ENCODE assay signal across 22 mouse cellular contexts in the genomic region with DNA sequence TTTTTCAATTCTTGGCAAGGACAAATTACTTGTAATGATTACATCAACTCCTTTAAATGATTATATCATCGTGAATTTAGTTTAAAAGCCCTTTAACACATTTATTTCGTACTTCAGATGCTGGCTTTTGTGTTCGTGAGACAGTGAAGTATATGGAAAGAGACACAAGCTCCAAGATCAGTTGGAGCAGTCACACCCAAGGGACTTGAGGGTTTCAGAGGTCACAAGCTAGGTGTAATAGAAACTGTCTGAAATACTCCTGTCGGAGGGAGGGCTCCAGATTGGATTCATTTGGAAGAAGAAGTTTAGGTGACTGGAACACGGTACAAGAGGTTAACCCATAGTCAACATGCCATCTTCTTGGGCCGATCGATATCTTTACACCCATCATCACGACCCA.
DNase-seq lines count a peak whose midpoint lies in the region; ATAC-seq and TF ChIP-seq lines count a peak whose summit lies in the region.
"Had no signal": no experiment of that assay in that cellular context is flagged by ENCODE, and none has a peak within 500 bp of the region (broad histone marks: within the 10 kb centered on the region; RNA-seq: fewer than 3 reads in every experiment).

No protein-coding gene starts in this region.

- H3K4me2 ChIP-seq in hindbrain, embryonic 11.5 days (replicated peaks; ENCODE audit: low read depth, low read length) = no peak overlapping the region
- no peak overlapping the region for H3K4me2 ChIP-seq in hindbrain, embryonic 16.5 days (ENCODE audit: low read length)
- H3K4me2 ChIP-seq in midbrain, embryonic 13.5 days (replicated peaks) = 0 out of 2 replicates have a peak overlapping the region, but pooled peaks have one; percentile 11
- H3K4me2 ChIP-seq: forebrain, embryonic 15.5 days; liver, embryonic 12.5 days had no signal

- no peak overlapping the region for H3K4me3 ChIP-seq in hindbrain, embryonic 11.5 days (ENCODE audit: low read depth, low read length)
- H3K4me3 ChIP-seq in hindbrain, embryonic 16.5 days (ENCODE audit: low read length) = no peak overlapping the region
- H3K4me3 ChIP-seq in midbrain, embryonic 13.5 days (replicated peaks) = no peak overlapping the region
- no peak overlapping the region for H3K4me3 ChIP-seq in layer of hippocampus, adult 2 months
- H3K4me3 ChIP-seq: forebrain, embryonic 15.5 days; left cerebral cortex, adult 2 months; liver, embryonic 12.5 days had no signal

- H3K4me1 ChIP-seq in hindbrain, embryonic 11.5 days (replicated peaks; ENCODE audit: control insufficient read depth, insufficient read depth, low read length) = no peaks in the 10 kb centered on the region
- peaks cover 6% of the 10 kb centered on the region; the same call in 1 of the 2 replicates for H3K4me1 ChIP-seq in hindbrain, embryonic 16.5 days (ENCODE audit: control insufficient read depth, insufficient read depth, low read depth, low read length)
- peaks cover 54% of the 10 kb centered on the region for H3K4me1 ChIP-seq in midbrain, embryonic 13.5 days (replicated peaks)
- H3K4me1 ChIP-seq: liver, embryonic 12.5 days had no signal

- no peak for TF ChIP-seq CTCF in brain, embryonic 14.5 days (IDR thresholded peaks at IDR 0.05; ENCODE audit: borderline replicate concordance, extremely low read depth, insufficient read depth, insufficient read length)
- TF ChIP-seq CTCF in layer of hippocampus, adult 2 months (conservative IDR thresholded peaks at IDR 0.05) = no peak

- H3K27me3 ChIP-seq in hindbrain, embryonic 11.5 days (ENCODE audit: control insufficient read depth, insufficient read depth, low read length) = no peaks in the 10 kb centered on the region
- H3K27me3 ChIP-seq in hindbrain, embryonic 16.5 days (replicated peaks; ENCODE audit: control insufficient read depth, insufficient read depth, low read length) = no peaks in the 10 kb centered on the region
- peaks cover 3% of the 10 kb centered on the region for H3K27me3 ChIP-seq in midbrain, embryonic 13.5 days
- H3K27me3 ChIP-seq: forebrain, embryonic 15.5 days; liver, embryonic 12.5 days had no signal

- H3K36me3 ChIP-seq in hindbrain, embryonic 11.5 days (ENCODE audit: control insufficient read depth, insufficient read depth, low read length) = no peaks in the 10 kb centered on the region
- no peaks in the 10 kb centered on the region for H3K36me3 ChIP-seq in hindbrain, embryonic 16.5 days (ENCODE audit: control insufficient read depth, insufficient read depth, low read length)
- no peaks in the 10 kb centered on the region for H3K36me3 ChIP-seq in midbrain, embryonic 13.5 days
- H3K36me3 ChIP-seq: forebrain, embryonic 15.5 days; liver, embryonic 12.5 days had no signal

- peak; percentile 23 for DNase-seq in embryo, embryonic 10.5 days (ENCODE audit: low spot score)
- no peak for DNase-seq in embryo, embryonic 9.5 days (ENCODE audit: extremely low spot score)
- peak; percentile 33 for DNase-seq in hindbrain, embryonic 11.5 days (ENCODE audit: low spot score)
- DNase-seq in brain, embryonic 14.5 days (ENCODE audit: low read depth) = peak; percentile 43
- no peak for DNase-seq in B cell, adult 2 months
- DNase-seq in layer of hippocampus, adult 2 months (ENCODE audit: low spot score in 2 of 2) = no peak
- DNase-seq: adrenal gland, postnatal 10 days; cerebellum, adult 8-10 months; cerebellum, postnatal 36 days; kidney, postnatal 4 days; lung, adult 18-20 months; lung, postnatal 14 days; right cerebral cortex, postnatal 14 days; thymus, adult 2 months; thymus, postnatal 4 days had no signal

- no peak for ATAC-seq in hindbrain, embryonic 11.5 days (ENCODE audit: low FRiP score)
- ATAC-seq in hindbrain, embryonic 16.5 days = no peak
- no peak for ATAC-seq in midbrain, embryonic 13.5 days
- ATAC-seq: forebrain, embryonic 15.5 days; intestine, postnatal 0 days; liver, embryonic 12.5 days had no signal

- no peak overlapping the region for H3K9ac ChIP-seq in hindbrain, embryonic 11.5 days (ENCODE audit: low read depth, low read length)
- H3K9ac ChIP-seq in hindbrain, embryonic 16.5 days (ENCODE audit: low read depth, low read length) = no peak overlapping the region
- H3K9ac ChIP-seq in midbrain, embryonic 13.5 days (replicated peaks) = no peak overlapping the region
- H3K9ac ChIP-seq: forebrain, embryonic 15.5 days; liver, embryonic 12.5 days had no signal

- WGBS in hindbrain, embryonic 11.5 days = 72% methylated on average over 8 of the region's 8 CpGs
- 82% methylated on average over 8 of the region's 8 CpGs for WGBS in hindbrain, embryonic 16.5 days
- WGBS in midbrain, embryonic 13.5 days = 67% methylated on average over 8 of the region's 8 CpGs

- H3K27ac ChIP-seq in hindbrain, embryonic 11.5 days (ENCODE audit: low read depth, low read length) = no peak overlapping the region
- no peak overlapping the region for H3K27ac ChIP-seq in hindbrain, embryonic 16.5 days (ENCODE audit: low read depth, low read length)
- peak overlapping the region; percentile 73 for H3K27ac ChIP-seq in midbrain, embryonic 13.5 days
- no peak overlapping the region for H3K27ac ChIP-seq in layer of hippocampus, adult 2 months
- H3K27ac ChIP-seq: forebrain, embryonic 15.5 days; left cerebral cortex, adult 2 months; liver, embryonic 12.5 days; stomach, postnatal 0 days had no signal

- no peak for TF ChIP-seq POLR2A in brain, embryonic 14.5 days (IDR thresholded peaks at IDR 0.05; ENCODE audit: borderline replicate concordance, extremely low read depth, insufficient read depth, insufficient read length, poor library complexity, severe bottlenecking)

- no peaks in the 10 kb centered on the region for H3K9me3 ChIP-seq in hindbrain, embryonic 11.5 days (ENCODE audit: control insufficient read depth, low read length)
- no peaks in the 10 kb centered on the region for H3K9me3 ChIP-seq in hindbrain, embryonic 16.5 days (ENCODE audit: control insufficient read depth, low read length)
- no peaks in the 10 kb centered on the region for H3K9me3 ChIP-seq in midbrain, embryonic 13.5 days
- H3K9me3 ChIP-seq: forebrain, embryonic 15.5 days; liver, embryonic 12.5 days had no signal

Comparison
In these comparisons a context has a peak if more than half of its experiments do, and no peak if none do; other contexts are left out.
1. DNase-seq: peak in embryo, embryonic 10.5 days (single experiment), hindbrain, embryonic 11.5 days (single experiment) and brain, embryonic 14.5 days (single experiment); none in embryo, embryonic 9.5 days (single experiment), B cell, adult 2 months (0 of 2) and layer of hippocampus, adult 2 months (0 of 2).